Mouse (Mus musculus): ENCODE measurements around the gene Carmil3. TPM values are rescaled to one million over a fixed set of nuclear protein-coding genes. Genes with fewer than 3 reads are reported as not detected.

Carmil3 gene
- total RNA-seq, 4 experiments from 2014 or later = 39.6 to 50.3 (median 42.5) TPM

DNA sequence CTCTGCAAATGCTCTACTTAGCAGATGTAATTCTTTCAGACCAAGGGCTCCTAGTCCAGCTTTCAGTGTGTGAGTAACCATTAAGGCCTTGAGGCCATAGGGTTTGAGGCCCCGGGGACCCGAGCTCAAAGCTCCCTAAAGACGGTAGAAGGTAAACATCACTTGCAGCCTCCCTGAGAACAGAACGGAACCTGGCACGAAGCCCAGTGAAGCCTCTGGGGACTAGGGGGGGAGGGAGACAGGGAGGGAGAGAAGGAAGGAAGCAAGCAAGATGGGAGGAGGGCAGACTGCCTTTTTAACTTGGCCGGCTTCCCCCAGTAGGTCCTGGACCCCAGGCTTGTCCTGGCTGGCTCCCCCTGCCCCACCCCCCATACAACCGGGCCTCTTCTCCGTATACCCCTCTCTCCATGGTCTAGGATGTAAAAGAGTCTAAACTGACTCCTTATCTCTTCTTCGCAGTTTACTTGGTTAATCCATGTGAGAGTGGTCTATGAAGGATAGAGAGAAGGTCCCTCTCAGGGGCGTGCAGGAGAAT lies 50.4 kb downstream of the Carmil3 start:
- peak; percentile 58 to 63 for DNase-seq (ENCODE audit: low spot score in 2 of 2)

DNA sequence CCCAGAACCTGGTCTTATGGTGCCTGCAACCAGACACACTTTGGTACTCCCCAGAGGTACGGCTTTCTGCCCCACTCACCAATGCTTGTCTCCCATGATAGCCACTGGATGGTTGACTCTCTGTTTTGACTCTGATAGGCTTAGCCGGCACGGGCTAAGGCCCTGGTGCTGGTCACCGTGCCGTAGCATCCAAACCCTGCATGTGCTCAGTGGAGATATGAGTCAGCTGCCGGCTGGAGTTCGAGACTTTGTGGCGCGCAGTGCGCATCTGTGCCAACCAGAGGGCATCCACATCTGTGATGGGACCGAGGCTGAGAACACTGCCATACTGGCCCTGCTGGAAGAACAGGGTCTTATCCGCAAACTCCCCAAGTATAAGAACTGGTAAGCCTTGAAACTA lies 51.8 kb downstream of the Carmil3 start:
- no peak for DNase-seq (ENCODE audit: low spot score in 2 of 2)

DNA sequence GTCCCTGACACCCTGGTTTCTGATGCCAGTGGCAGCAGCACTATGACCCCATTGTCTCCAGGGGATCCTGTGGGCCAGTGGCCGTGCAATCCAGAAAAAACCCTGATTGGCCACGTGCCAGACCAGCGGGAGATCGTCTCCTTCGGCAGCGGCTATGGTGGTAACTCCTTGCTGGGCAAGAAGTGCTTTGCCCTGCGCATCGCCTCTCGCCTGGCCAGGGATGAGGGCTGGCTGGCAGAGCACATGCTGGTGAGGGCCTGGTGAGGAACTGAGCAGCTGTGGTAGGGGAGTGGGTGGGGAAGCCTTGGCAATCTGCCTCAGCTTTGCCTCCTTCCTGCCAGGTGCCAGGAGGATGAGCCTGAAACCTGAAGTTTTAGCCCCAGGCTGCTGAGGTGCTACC lies 53.9 kb downstream of the Carmil3 start:
- DNase-seq (ENCODE audit: low spot score in 2 of 2) = no peak

DNA sequence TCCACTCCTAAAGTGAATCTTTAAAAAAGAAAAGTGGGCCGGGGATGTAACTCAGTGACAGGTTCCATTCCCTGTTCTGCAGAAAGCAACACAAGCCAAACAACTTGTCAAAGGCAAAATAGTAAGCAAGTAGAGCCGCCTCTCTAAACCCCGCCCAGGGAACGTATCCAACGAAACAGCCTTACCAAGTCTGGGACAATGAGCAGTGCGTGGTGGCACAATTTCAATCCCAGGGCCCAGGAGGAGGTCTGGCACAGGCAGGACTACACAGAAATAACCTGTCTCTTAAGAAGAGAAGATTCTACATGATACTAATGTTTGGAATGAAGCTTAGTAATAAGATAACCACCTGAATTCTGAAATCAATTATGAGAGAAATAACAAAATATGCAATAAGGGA lies 59.7 kb downstream of the Carmil3 start:
- DNase-seq (ENCODE audit: low spot score in 2 of 2) = no peak

DNA sequence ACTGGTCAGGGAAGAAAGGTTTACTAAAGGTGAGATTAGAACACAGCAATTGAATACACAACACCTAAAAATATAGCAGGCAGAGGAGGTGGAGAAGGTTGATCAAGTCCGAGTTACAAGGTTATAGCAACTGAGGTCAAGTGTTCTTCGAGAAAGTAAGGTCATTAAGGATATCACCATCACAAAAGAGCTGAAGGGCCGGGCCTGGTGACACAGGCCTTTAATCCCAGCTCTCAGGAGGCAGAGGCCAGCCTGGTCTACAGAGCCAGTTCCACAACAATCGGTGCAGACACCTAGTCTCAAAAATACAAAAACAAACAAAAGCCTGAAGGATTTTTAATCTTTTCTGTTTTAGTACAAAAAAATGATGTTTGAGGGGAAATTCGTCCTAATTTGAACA lies 60.9 kb downstream of the Carmil3 start:
- no peak for DNase-seq (ENCODE audit: low spot score in 2 of 2)

DNA sequence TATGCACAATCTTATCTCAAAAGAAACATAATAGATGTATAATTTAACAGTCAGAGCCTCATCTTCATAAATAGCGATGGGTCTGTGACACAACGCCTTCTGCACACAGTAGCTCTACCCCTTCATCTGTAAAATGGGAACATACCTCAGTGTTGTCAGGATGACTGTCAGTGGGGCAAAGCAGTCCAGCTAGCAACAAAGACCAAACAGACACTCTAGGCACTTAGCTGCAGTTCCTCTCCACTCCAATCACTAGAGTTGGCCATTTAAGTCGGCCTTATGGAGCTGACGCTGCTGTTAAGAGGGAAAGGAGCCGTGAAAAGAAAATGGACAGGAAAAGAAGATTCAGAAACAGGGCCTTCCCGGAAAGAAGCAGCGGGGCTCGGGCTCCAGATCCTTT lies 61.3 kb downstream of the Carmil3 start:
- DNase-seq (ENCODE audit: low spot score in 2 of 2) = no peak

DNA sequence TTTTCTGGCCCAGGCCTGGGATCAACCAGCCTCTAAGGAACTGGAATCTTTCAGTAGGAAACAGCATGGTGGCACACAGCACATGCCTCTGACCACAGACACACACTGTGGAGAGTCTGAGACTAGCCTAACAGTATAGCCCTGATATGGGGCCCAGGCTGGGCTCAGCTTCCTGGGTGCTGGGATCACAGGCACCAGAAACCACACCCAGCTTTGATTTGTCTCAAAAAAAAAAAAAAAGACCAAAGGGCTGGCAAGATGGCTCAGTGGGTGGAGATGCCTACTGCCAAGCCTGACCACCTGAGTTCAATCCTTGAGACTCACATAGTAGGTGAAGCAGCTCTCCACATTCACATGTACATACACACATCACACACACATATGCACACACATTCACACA lies 64.2 kb downstream of the Carmil3 start:
- no peak for DNase-seq (ENCODE audit: low spot score in 2 of 2)

DNA sequence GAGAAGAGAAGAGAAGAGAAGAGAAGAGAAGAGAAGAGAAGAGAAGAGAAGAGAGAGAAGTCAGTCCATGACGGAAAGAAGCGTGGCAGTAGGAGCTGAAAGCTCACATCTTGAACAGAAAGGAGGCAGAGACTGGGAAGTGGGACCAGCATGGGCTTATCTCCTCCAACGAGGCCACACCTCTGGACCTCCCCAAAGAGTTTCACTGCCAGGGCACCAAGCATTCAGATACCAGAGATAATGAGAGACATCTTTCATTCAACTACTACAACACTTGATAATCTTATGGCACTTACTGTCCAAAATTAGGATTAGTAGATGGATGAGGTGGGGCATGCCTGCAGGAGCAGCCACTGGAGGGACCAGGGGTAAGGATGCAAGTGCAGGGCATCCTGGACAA lies 65.3 kb downstream of the Carmil3 start:
- no peak for DNase-seq (ENCODE audit: low spot score in 2 of 2)

DNA sequence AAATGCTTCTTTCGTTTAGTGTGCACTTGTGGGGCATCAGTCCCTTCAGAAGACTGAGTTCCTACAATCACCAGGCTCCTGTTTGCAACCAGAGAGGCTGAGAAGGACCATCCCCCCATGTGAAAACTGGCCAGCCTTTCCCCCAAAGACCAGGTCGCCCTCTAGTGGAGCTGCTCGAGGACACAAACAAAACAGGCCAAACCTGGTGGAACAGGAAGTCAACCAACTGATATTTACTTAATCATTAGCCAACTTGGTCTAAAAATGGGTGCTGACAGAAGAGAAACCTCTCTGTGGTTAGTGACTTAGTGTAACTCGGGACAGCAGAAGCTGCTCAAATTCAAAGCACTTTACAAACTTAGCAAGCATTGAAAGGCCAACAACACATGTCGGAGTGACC lies 66.6 kb downstream of the Carmil3 start:
- DNase-seq (ENCODE audit: low spot score in 2 of 2) = no peak

DNA sequence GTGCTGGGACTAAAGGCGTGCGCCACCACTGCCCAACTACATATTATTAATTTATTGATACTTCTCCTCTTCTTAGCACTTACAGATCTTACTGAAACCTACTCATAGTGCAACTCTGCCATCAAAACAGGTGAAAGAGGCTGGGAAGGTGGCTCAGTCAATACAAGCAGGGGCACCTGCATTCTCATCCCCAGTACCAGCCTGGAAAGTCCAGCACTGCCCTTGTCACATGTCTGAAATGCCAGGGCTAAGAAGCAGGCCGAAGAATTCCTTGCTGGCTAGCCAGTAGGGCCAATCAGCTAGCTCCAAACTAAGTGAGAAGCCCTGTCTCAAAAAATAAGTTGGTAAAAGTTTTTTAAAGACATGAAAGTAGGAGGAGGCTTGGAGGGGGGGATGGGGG lies 67.1 kb downstream of the Carmil3 start:
- no peak for DNase-seq (ENCODE audit: low spot score in 2 of 2)

Other genes with a start within 250 kb of the Carmil3 start
- 10 to 100 TPM; 17.2 to 28.5 (median 20.8) TPM for gene Dhrs4, start 11.9 kb upstream of the Carmil3 start, total RNA-seq (2022)
- 100 to 1,000 TPM; 151 to 192 (median 180) TPM for gene Cpne6, start 19.8 kb downstream of the Carmil3 start, total RNA-seq (2022)
- under 1 TPM; 0.46 to 0.82 (median 0.69) TPM for gene Nrl, start 34.3 kb downstream of the Carmil3 start, total RNA-seq (2022)
- gene Pck2, start 49.6 kb downstream of the Carmil3 start, total RNA-seq (2022) = 10 to 100 TPM; 25.2 to 29.7 (median 27.7) TPM
- 10 to 100 TPM; 83.5 to 91.6 (median 85.1) TPM for gene Dcaf11, start 69.4 kb downstream of the Carmil3 start, total RNA-seq (2022)
- under 1 TPM in 2 of 4 experiments, not detected in 2; 0.84 to 0.98 TPM for gene A730061H03Rik, start 69.8 kb downstream of the Carmil3 start, total RNA-seq (2022)
- gene Fitm1, start 85.0 kb downstream of the Carmil3 start, total RNA-seq (2022) = not detected
- 10 to 100 TPM; 53.6 to 63.7 (median 58.8) TPM for gene Psme1, start 87.5 kb downstream of the Carmil3 start, total RNA-seq (2022)
- gene Emc9, start 94.7 kb downstream of the Carmil3 start, total RNA-seq (2022) = 10 to 100 TPM; 46.3 to 59.7 (median 50.8) TPM
- 10 to 100 TPM; 50.2 to 74.0 (median 51.3) TPM for gene Psme2, start 100.5 kb downstream of the Carmil3 start, total RNA-seq (2022)
- 10 to 100 TPM; 31.4 to 46.1 (median 38.0) TPM for gene Rnf31, start 101.1 kb downstream of the Carmil3 start, total RNA-seq (2022)
- gene Irf9, start 112.9 kb downstream of the Carmil3 start, total RNA-seq (2022) = 10 to 100 TPM in 2 of 4 experiments, 1 to 10 TPM in 2; 7.5 to 15.2 (median 11.2) TPM
- gene Rec8, start 127.4 kb downstream of the Carmil3 start, total RNA-seq (2022) = 1 to 10 TPM; 1.5 to 4.9 (median 3.7) TPM
- 100 to 1,000 TPM; 122 to 146 (median 132) TPM for gene Ipo4, start 145.3 kb downstream of the Carmil3 start, total RNA-seq (2022)
- gene Gm49378, start 147.2 kb downstream of the Carmil3 start, total RNA-seq (2022) = 1 to 10 TPM; 3.5 to 4.2 (median 4.0) TPM
- gene Tm9sf1, start 153.2 kb downstream of the Carmil3 start, total RNA-seq (2022) = 10 to 100 TPM; 37.5 to 45.6 (median 38.9) TPM
- gene Tssk4, start 159.5 kb downstream of the Carmil3 start, total RNA-seq (2022) = 1 to 10 TPM in 1 of 4 experiments, under 1 TPM in 3; 0.53 to 1.2 (median 0.89) TPM
- gene Mdp1, start 169.9 kb downstream of the Carmil3 start, total RNA-seq (2022) = 10 to 100 TPM; 40.7 to 48.1 (median 44.1) TPM
- gene Gmpr2, start 181.3 kb downstream of the Carmil3 start, total RNA-seq (2022) = 10 to 100 TPM; 19.9 to 24.2 (median 22.4) TPM
- 100 to 1,000 TPM; 310 to 370 (median 342) TPM for gene Nedd8, start 181.5 kb downstream of the Carmil3 start, total RNA-seq (2022)
- gene Tinf2, start 191.2 kb downstream of the Carmil3 start, total RNA-seq (2022) = 10 to 100 TPM; 16.3 to 18.2 (median 18.0) TPM
- 1 to 10 TPM in 2 of 4 experiments, not detected in 2; 1.1 to 1.4 TPM for gene Tgm1, start 223.3 kb downstream of the Carmil3 start, total RNA-seq (2022)
- gene Rabggta, start 231.6 kb downstream of the Carmil3 start, total RNA-seq (2022) = 10 to 100 TPM; 52.2 to 54.7 (median 54.0) TPM